Mouse (Mus musculus): ENCODE measurements around the gene Sh3bp2.
"Not testable (repeated sequence)": the region's sequence is repeated elsewhere in the genome, so short reads cannot be mapped to it uniquely, and the experiment has no call there.

DNA sequence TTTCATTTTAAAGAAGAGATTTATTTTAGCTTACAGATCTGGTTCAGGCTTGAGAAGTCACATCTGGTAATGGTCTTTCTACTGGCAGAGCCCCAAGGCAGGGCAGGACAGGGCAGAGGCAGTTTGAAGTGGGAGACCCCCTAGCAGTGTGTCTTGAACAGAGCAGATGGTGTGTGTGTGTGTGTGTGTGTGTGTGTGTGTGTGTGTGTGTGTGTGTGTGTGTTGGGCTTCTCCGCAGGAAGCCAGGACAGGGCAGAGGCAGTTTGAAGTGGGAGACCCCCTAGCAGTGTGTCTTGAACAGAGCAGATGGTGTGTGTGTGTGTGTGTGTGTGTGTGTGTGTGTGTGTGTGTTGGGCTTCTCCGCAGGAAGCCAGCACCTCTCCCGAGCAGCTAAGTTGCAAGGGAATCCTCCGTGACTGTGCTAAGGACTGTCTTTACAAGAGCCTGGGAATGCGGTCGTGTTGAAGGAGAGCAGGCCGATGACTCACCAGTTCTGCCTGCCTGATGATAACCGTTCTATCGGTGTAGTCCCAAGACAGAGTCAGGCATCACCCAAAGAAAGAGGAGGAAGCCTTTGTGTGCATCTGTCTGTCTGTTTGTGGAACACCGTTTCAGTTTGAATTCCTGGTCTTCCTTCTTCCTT, 56.2 kb downstream of the Sh3bp2 start:
- TF ChIP-seq POLR2A (IDR thresholded peaks at IDR 0.05; ENCODE audit: insufficient read length, low read depth); REST (IDR thresholded peaks at IDR 0.05; ENCODE audit: insufficient read depth, insufficient read length): not testable (repeated sequence)
